Mouse (Mus musculus): ENCODE measurements around the gene Stac2. TPM values are rescaled to one million over a fixed set of nuclear protein-coding genes. Genes with fewer than 3 reads are reported as not detected.

Gene Stac2
- 31.0 and 37.7 TPM in 2 replicates for polyA plus RNA-seq (2012; rRNA removed)

- WGBS = 3% methylated on average over 46 of the region's 48 CpGs
- Histone ChIP-seq H3K4me1 (ENCODE audit: control insufficient read depth, insufficient read depth, low read length) (peaks cover 6% of the 10 kb centered on the region; the same call in 1 of the 2 replicates), H3K4me3 (replicated peaks; ENCODE audit: insufficient read depth, low read depth, low read length) (peak within 1 kb of the TSS; percentile 51), H3K27me3 (ENCODE audit: control insufficient read depth, insufficient read depth, low read length) (no peaks in the 10 kb centered on the region; the same call in 1 of the 2 replicates), H3K27ac (ENCODE audit: insufficient read depth, low read length) (no peak within 1 kb of the TSS)
- TF ChIP-seq CTCF (IDR thresholded peaks at IDR 0.05; ENCODE audit: borderline replicate concordance, insufficient read depth, low read depth, low read length) (no peak), POLR2A (IDR thresholded peaks at IDR 0.05; ENCODE audit: borderline replicate concordance, insufficient read depth, low read length) (no peak)
- peak; percentile 69 to 76 for DNase-seq
Observed at GRCm38 (mm10) chr11:98052989-98053834, at the start of gene Stac2. TSS of gene Stac2 (minus strand) at chr11:98053462.

GRCm38 (mm10) chr11:98101332-98101731 is 48.1 kb upstream of the Stac2 start:
- no peak overlapping the region for H3K4me3 ChIP-seq (replicated peaks; ENCODE audit: insufficient read depth, low read depth, low read length)
- no peaks in the 10 kb centered on the region for H3K27me3 ChIP-seq (ENCODE audit: control insufficient read depth, insufficient read depth, low read length)
- 89% methylated on average over 3 of the region's 3 CpGs for WGBS
- H3K4me1 ChIP-seq (ENCODE audit: control insufficient read depth, insufficient read depth, low read length) = no peaks in the 10 kb centered on the region
- TF ChIP-seq POLR2A (IDR thresholded peaks at IDR 0.05; ENCODE audit: borderline replicate concordance, insufficient read depth, low read length) (no peak), CTCF (IDR thresholded peaks at IDR 0.05; ENCODE audit: borderline replicate concordance, insufficient read depth, low read depth, low read length) (no peak)
- no peak overlapping the region for H3K27ac ChIP-seq (ENCODE audit: insufficient read depth, low read length)
- DNase-seq = no peak

- Histone ChIP-seq H3K27ac (ENCODE audit: insufficient read depth, low read length) (no peak overlapping the region), H3K4me1 (ENCODE audit: control insufficient read depth, insufficient read depth, low read length) (no peaks in the 10 kb centered on the region), H3K27me3 (ENCODE audit: control insufficient read depth, insufficient read depth, low read length) (no peaks in the 10 kb centered on the region), H3K4me3 (replicated peaks; ENCODE audit: insufficient read depth, low read depth, low read length) (no peak overlapping the region)
- WGBS = 24% methylated on average over 9 of the region's 9 CpGs
- TF ChIP-seq CTCF (IDR thresholded peaks at IDR 0.05; ENCODE audit: borderline replicate concordance, insufficient read depth, low read depth, low read length) (no peak), POLR2A (IDR thresholded peaks at IDR 0.05; ENCODE audit: borderline replicate concordance, insufficient read depth, low read length) (no peak)
- peak in 1 of 2 experiments; percentile 16 for DNase-seq
Observed at GRCm38 (mm10) chr11:98090583-98090982, 37.3 kb upstream of the Stac2 start.

- WGBS = 40% methylated on average over 7 of the region's 7 CpGs
- H3K27me3 ChIP-seq (ENCODE audit: control insufficient read depth, insufficient read depth, low read length) = no peaks in the 10 kb centered on the region
- no peak overlapping the region for H3K4me3 ChIP-seq (replicated peaks; ENCODE audit: insufficient read depth, low read depth, low read length)
- no peaks in the 10 kb centered on the region for H3K4me1 ChIP-seq (ENCODE audit: control insufficient read depth, insufficient read depth, low read length)
- no peak for TF ChIP-seq CTCF (IDR thresholded peaks at IDR 0.05; ENCODE audit: borderline replicate concordance, insufficient read depth, low read depth, low read length)
- TF ChIP-seq POLR2A (IDR thresholded peaks at IDR 0.05; ENCODE audit: borderline replicate concordance, insufficient read depth, low read length) = no peak
- no peak overlapping the region for H3K27ac ChIP-seq (ENCODE audit: insufficient read depth, low read length)
- DNase-seq = peak in 1 of 2 experiments; percentile 20
Observed at GRCm38 (mm10) chr11:98088224-98088623, 35.0 kb upstream of the Stac2 start.

GRCm38 (mm10) chr11:98086574-98086973 is 33.3 kb upstream of the Stac2 start:
- 48% methylated on average over 7 of the region's 7 CpGs for WGBS
- H3K4me3 ChIP-seq (replicated peaks; ENCODE audit: insufficient read depth, low read depth, low read length) = no peak overlapping the region

GRCm38 (mm10) chr11:98086141-98086540 is 32.9 kb upstream of the Stac2 start:
- no peak overlapping the region for H3K27ac ChIP-seq (ENCODE audit: insufficient read depth, low read length)
- no peaks in the 10 kb centered on the region for H3K4me1 ChIP-seq (ENCODE audit: control insufficient read depth, insufficient read depth, low read length)
- H3K27me3 ChIP-seq (ENCODE audit: control insufficient read depth, insufficient read depth, low read length) = no peaks in the 10 kb centered on the region
- 78% methylated on average over 9 of the region's 9 CpGs for WGBS
- no peak for TF ChIP-seq POLR2A (IDR thresholded peaks at IDR 0.05; ENCODE audit: borderline replicate concordance, insufficient read depth, low read length)
- no peak for TF ChIP-seq CTCF (IDR thresholded peaks at IDR 0.05; ENCODE audit: borderline replicate concordance, insufficient read depth, low read depth, low read length)
- DNase-seq = no peak
- H3K4me3 ChIP-seq (replicated peaks; ENCODE audit: insufficient read depth, low read depth, low read length) = no peak overlapping the region

More at GRCm38 (mm10) chr11:98086574-98086973, 33.3 kb upstream of the Stac2 start:
- H3K4me1 ChIP-seq (ENCODE audit: control insufficient read depth, insufficient read depth, low read length) = no peaks in the 10 kb centered on the region
- no peaks in the 10 kb centered on the region for H3K27me3 ChIP-seq (ENCODE audit: control insufficient read depth, insufficient read depth, low read length)
- no peak for DNase-seq
- H3K27ac ChIP-seq (ENCODE audit: insufficient read depth, low read length) = no peak overlapping the region
- TF ChIP-seq CTCF (IDR thresholded peaks at IDR 0.05; ENCODE audit: borderline replicate concordance, insufficient read depth, low read depth, low read length) = no peak
- no peak for TF ChIP-seq POLR2A (IDR thresholded peaks at IDR 0.05; ENCODE audit: borderline replicate concordance, insufficient read depth, low read length)

- no peak overlapping the region for H3K27ac ChIP-seq (ENCODE audit: insufficient read depth, low read length)
- no peak for TF ChIP-seq POLR2A (IDR thresholded peaks at IDR 0.05; ENCODE audit: borderline replicate concordance, insufficient read depth, low read length)
- no peak for TF ChIP-seq CTCF (IDR thresholded peaks at IDR 0.05; ENCODE audit: borderline replicate concordance, insufficient read depth, low read depth, low read length)
- DNase-seq = no peak
- H3K4me1 ChIP-seq (ENCODE audit: control insufficient read depth, insufficient read depth, low read length) = no peaks in the 10 kb centered on the region
- 73% methylated on average over 7 of the region's 7 CpGs for WGBS
- H3K4me3 ChIP-seq (replicated peaks; ENCODE audit: insufficient read depth, low read depth, low read length) = no peak overlapping the region
- H3K27me3 ChIP-seq (ENCODE audit: control insufficient read depth, insufficient read depth, low read length) = no peaks in the 10 kb centered on the region
Observed at GRCm38 (mm10) chr11:98082745-98083144, 29.5 kb upstream of the Stac2 start.

- Histone ChIP-seq H3K27me3 (ENCODE audit: control insufficient read depth, insufficient read depth, low read length) (no peaks in the 10 kb centered on the region), H3K4me1 (ENCODE audit: control insufficient read depth, insufficient read depth, low read length) (peaks cover 5% of the 10 kb centered on the region), H3K4me3 (replicated peaks; ENCODE audit: insufficient read depth, low read depth, low read length) (no peak overlapping the region), H3K27ac (ENCODE audit: insufficient read depth, low read length) (no peak overlapping the region)
- no peak for DNase-seq
- TF ChIP-seq CTCF (IDR thresholded peaks at IDR 0.05; ENCODE audit: borderline replicate concordance, insufficient read depth, low read depth, low read length) (no peak), POLR2A (IDR thresholded peaks at IDR 0.05; ENCODE audit: borderline replicate concordance, insufficient read depth, low read length) (no peak)
- 84% methylated on average over 6 of the region's 6 CpGs for whole genome bisulfite sequencing
Observed at GRCm38 (mm10) chr11:98080450-98080849, 27.2 kb upstream of the Stac2 start.

Measured in cerebellum, adult 2 months (tissue).